Mouse (Mus musculus) cerebellum, adult 2 months (tissue): Measurements from ENCODE around the gene Ndel1.

Source experiments
- CTCF ChIP-seq: fragments of 200-500 bp; IDR thresholded peaks from 2 replicates; pipeline ENCODE4 v1.5.1; 2011; ENCODE audit warnings: low read depth, mild to moderate bottlenecking, control low read depth, low read length, moderate library complexity, borderline replicate concordance; ENCODE audit not compliant: insufficient read depth
- POLR2A ChIP-seq: fragments of 200-500 bp; IDR thresholded peaks from 2 replicates; pipeline ENCODE4 v1.6.1; 2011; ENCODE audit warnings: low read length, control low read depth, borderline replicate concordance; ENCODE audit not compliant: insufficient read depth

DNA sequence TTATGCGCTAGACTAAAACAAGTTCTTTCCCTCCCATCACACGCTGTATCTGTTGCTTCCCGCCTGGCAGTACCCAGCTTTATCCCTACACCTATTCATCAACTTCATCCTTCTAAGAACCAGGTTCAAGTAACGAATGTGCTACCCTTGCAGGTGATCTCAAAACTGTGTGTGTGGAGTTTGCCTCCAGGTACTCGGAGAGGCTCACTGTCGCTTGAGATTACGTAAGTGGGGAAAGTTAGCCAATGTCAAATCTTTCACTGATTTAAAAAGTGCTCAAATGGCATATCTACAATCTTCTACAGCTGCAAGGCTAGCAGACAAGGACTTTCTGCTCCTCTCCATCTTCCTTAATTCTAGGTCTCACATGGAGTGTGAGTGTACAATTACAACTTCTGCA lies 20.8 kb downstream of the Ndel1 start:
- no peak for TF ChIP-seq CTCF
- TF ChIP-seq POLR2A = no peak
